Mouse (Mus musculus) activated CD4-positive, CD25-positive, alpha-beta regulatory T cell (primary cell): ENCODE results near the gene Invs. TPM values are rescaled to one million over a fixed set of nuclear protein-coding genes. Genes with fewer than 3 reads are reported as not detected.

Source experiments
- polyA plus RNA-seq, 2 experiments: library from polyadenylated mRNA; unstranded; fragments of 100-300 nt; shearing (Covaris generic); gene quantifications; one replicate each; pipeline ENCODE4 v1.2.1; 2017

Invs gene
- polyA plus RNA-seq, result 10 to 100 TPM in 1 of 2 experiments, 1 to 10 TPM in 1; 9.2 to 12.2 TPM

GRCm38 (mm10) chr4:48279498-48280134 is at the start of gene Invs, which contains the start of gene Erp44:
Gene Invs, plus strand, starts transcription at chr4:48279760.
Gene Erp44, minus strand, starts transcription at chr4:48279558.

GRCm38 (mm10) chr4:48472792-48473650 is 193.5 kb downstream of the Invs start, which contains the start of gene Tex10:
Gene Tex10, minus strand, starts transcription at chr4:48473459.

Other genes with a start within 250 kb of the Invs start
- gene Nr4a3, start 234.6 kb upstream of the Invs start, polyA plus RNA-seq, result 10 to 100 TPM in 1 of 2 experiments, 1 to 10 TPM in 1; 5.7 to 12.1 TPM
- 10 to 100 TPM; 10.5 to 16.5 TPM for gene Stx17, start 154.8 kb upstream of the Invs start, polyA plus RNA-seq
- 10 to 100 TPM; 92.2 to 99.4 TPM for gene Erp44, start 202 bp upstream of the Invs start, polyA plus RNA-seq
- gene Tex10, start 193.7 kb downstream of the Invs start, polyA plus RNA-seq, result 10 to 100 TPM; 65.1 to 66.7 TPM